Mouse (Mus musculus): ENCODE measurements at regions not wholly inside any gene's neighbourhood (a gene's known extent, or its start where the extent isn't known, plus 50 kb on each side); places are given as distances from the start of the nearest gene placed in this dataset.

- Histone ChIP-seq H3K4me1 (replicated peaks; ENCODE audit: low read depth, low read length) (peaks cover 11% of the 10 kb centered on the region), H3K27me3 (ENCODE audit: insufficient read depth, low read length) (no peaks in the 10 kb centered on the region), H3K36me3 (ENCODE audit: insufficient read depth, low read length) (no peaks in the 10 kb centered on the region), H3K4me3 (replicated peaks; ENCODE audit: low read length) (no peak overlapping the region), H3K9me3 (ENCODE audit: low read length) (no peaks in the 10 kb centered on the region)
- TF ChIP-seq CTCF (conservative IDR thresholded peaks at IDR 0.05; ENCODE audit: low read length) (no peak), POU5F1 (IDR thresholded peaks at IDR 0.05; ENCODE audit: borderline replicate concordance, low read length) (no peak), NANOG (IDR thresholded peaks at IDR 0.05; ENCODE audit: borderline replicate concordance, low read length) (no peak)
Measured at GRCm38 (mm10) chr3:149385336-149385735, 395.0 kb upstream of the Adgrl2 start.

DNA sequence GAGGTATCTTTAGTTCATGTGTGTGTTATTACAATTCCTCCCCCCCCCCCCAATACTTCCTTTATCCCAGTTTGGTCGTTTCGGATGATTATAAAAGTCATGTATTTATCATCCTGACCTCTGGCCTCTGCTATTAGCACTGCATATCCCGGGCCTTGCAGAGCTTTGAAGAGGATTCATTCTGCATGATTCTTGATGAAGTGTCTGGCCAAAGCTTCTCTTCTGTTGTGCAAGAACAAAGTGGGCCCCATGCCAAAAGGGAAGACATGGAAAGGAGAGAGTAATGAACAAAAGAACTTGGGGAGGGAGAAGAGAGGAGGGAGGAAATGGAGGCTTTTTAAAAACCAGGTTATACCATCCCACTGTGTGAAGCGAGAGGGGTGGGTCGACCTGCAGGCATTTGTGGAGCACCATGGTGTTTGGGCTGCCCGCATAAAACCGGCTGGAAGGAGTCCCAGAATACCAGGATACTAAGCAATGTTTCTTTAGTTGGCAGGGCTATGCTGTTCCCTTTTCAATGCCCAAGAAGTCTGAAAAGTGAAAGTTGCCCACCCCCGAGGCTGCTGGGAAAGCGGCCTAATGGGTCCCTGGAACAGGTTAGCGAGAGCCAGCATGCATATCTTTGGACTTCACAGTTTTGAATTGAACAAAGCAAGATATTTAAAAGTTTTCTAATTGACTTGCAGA is 391.3 kb upstream of the Adgrl2 start:
- Histone ChIP-seq H3K36me3 (ENCODE audit: insufficient read depth, low read length) (no peaks in the 10 kb centered on the region), H3K4me3 (replicated peaks; ENCODE audit: low read length) (no peak overlapping the region), H3K27me3 (ENCODE audit: insufficient read depth, low read length) (no peaks in the 10 kb centered on the region), H3K9me3 (ENCODE audit: low read length) (no peaks in the 10 kb centered on the region), H3K4me1 (replicated peaks; ENCODE audit: low read depth, low read length) (peaks cover 9% of the 10 kb centered on the region)
- no peak for TF ChIP-seq POU5F1 (IDR thresholded peaks at IDR 0.05; ENCODE audit: borderline replicate concordance, low read length)
- TF ChIP-seq CTCF (conservative IDR thresholded peaks at IDR 0.05; ENCODE audit: low read length): no peak
- TF ChIP-seq NANOG (IDR thresholded peaks at IDR 0.05; ENCODE audit: borderline replicate concordance, low read length): no peak

- TF ChIP-seq CTCF (conservative IDR thresholded peaks at IDR 0.05; ENCODE audit: low read length): no peak
- no peak for TF ChIP-seq POU5F1 (IDR thresholded peaks at IDR 0.05; ENCODE audit: borderline replicate concordance, low read length)
- no peak for TF ChIP-seq NANOG (IDR thresholded peaks at IDR 0.05; ENCODE audit: borderline replicate concordance, low read length)
- no peaks in the 10 kb centered on the region for H3K36me3 ChIP-seq (ENCODE audit: insufficient read depth, low read length)
- no peaks in the 10 kb centered on the region for H3K9me3 ChIP-seq (ENCODE audit: low read length)
- no peak overlapping the region for H3K4me3 ChIP-seq (replicated peaks; ENCODE audit: low read length)
- H3K4me1 ChIP-seq (replicated peaks; ENCODE audit: low read depth, low read length): peaks cover 9% of the 10 kb centered on the region
- H3K27me3 ChIP-seq (ENCODE audit: insufficient read depth, low read length): no peaks in the 10 kb centered on the region
Measured at GRCm38 (mm10) chr3:149381051-149381450, 390.7 kb upstream of the Adgrl2 start.

DNA sequence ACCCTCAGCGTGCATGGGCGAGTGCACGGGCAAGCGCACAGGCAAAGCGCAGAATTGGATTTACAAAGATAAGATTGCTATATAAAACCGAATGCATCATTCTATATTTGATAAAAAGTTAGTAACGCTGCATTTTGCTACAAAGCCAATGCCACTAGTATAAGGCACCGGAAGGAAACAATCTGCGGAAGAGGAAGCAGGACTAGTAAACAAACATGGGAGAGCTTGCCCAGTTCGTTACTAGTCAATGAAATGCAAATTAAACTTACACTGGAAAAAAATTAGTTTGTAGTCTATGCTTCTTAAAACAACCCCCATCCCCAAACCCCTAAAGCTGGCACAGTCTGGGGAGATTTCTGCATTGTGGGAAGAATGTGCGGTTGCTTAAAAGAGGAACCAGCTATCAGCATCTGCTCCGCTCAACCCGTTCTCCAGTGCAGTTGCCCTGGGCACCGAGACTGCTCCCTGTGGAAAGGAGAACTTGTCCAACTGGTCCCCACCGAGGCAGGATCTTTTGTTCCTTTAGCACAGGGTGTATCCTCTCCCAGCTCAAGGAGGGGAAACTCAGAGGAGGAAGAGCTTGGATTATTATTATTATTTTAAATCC is 389.6 kb upstream of the Adgrl2 start:
- Histone ChIP-seq H3K9me3 (ENCODE audit: low read length) (no peaks in the 10 kb centered on the region), H3K4me1 (replicated peaks; ENCODE audit: low read depth, low read length) (peaks cover 3% of the 10 kb centered on the region; the same call in 1 of the 2 replicates), H3K4me3 (replicated peaks; ENCODE audit: low read length) (no peak overlapping the region), H3K27me3 (ENCODE audit: insufficient read depth, low read length) (no peaks in the 10 kb centered on the region), H3K36me3 (ENCODE audit: insufficient read depth, low read length) (no peaks in the 10 kb centered on the region)
- no peak for TF ChIP-seq POU5F1 (IDR thresholded peaks at IDR 0.05; ENCODE audit: borderline replicate concordance, low read length)
- TF ChIP-seq CTCF (conservative IDR thresholded peaks at IDR 0.05; ENCODE audit: low read length): no peak
- TF ChIP-seq NANOG (IDR thresholded peaks at IDR 0.05; ENCODE audit: borderline replicate concordance, low read length): no peak

- peaks cover 3% of the 10 kb centered on the region; the same call in 1 of the 2 replicates for H3K4me1 ChIP-seq (replicated peaks; ENCODE audit: low read depth, low read length)
- no peak for TF ChIP-seq NANOG (IDR thresholded peaks at IDR 0.05; ENCODE audit: borderline replicate concordance, low read length)
- TF ChIP-seq POU5F1 (IDR thresholded peaks at IDR 0.05; ENCODE audit: borderline replicate concordance, low read length): no peak
- no peak for TF ChIP-seq CTCF (conservative IDR thresholded peaks at IDR 0.05; ENCODE audit: low read length)
- H3K4me3 ChIP-seq (replicated peaks; ENCODE audit: low read length): no peak overlapping the region
- no peaks in the 10 kb centered on the region for H3K36me3 ChIP-seq (ENCODE audit: insufficient read depth, low read length)
- no peaks in the 10 kb centered on the region for H3K9me3 ChIP-seq (ENCODE audit: low read length)
- no peaks in the 10 kb centered on the region for H3K27me3 ChIP-seq (ENCODE audit: insufficient read depth, low read length)
Measured at GRCm38 (mm10) chr3:149379249-149379865, 389.0 kb upstream of the Adgrl2 start.

DNA sequence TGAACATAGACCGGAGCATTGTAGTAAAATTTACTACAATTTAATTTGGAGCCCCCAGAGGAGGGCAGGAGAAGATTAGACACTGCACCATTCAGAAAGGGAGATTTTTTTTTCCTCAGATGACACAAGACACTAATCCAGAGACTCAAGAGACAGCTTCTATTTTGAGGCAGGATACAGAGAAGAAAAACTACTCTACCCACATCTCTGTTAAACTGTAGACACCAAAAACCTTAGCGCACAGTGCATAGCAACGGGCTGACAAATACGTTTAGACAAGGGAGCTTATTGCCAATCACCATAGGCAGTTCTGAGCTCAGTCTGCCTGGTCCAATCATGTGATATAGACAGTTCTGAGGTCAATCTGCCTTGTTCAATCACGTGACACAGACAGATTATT is 381.1 kb upstream of the Adgrl2 start:
- Histone ChIP-seq H3K4me3 (replicated peaks; ENCODE audit: low read length) (no peak overlapping the region), H3K36me3 (ENCODE audit: insufficient read depth, low read length) (no peaks in the 10 kb centered on the region), H3K27me3 (ENCODE audit: insufficient read depth, low read length) (peaks cover 11% of the 10 kb centered on the region; the same call in 1 of the 2 replicates), H3K9me3 (ENCODE audit: low read length) (no peaks in the 10 kb centered on the region), H3K4me1 (replicated peaks; ENCODE audit: low read depth, low read length) (no peaks in the 10 kb centered on the region)
- TF ChIP-seq NANOG (IDR thresholded peaks at IDR 0.05; ENCODE audit: borderline replicate concordance, low read length): no peak
- no peak for TF ChIP-seq CTCF (conservative IDR thresholded peaks at IDR 0.05; ENCODE audit: low read length)

DNA sequence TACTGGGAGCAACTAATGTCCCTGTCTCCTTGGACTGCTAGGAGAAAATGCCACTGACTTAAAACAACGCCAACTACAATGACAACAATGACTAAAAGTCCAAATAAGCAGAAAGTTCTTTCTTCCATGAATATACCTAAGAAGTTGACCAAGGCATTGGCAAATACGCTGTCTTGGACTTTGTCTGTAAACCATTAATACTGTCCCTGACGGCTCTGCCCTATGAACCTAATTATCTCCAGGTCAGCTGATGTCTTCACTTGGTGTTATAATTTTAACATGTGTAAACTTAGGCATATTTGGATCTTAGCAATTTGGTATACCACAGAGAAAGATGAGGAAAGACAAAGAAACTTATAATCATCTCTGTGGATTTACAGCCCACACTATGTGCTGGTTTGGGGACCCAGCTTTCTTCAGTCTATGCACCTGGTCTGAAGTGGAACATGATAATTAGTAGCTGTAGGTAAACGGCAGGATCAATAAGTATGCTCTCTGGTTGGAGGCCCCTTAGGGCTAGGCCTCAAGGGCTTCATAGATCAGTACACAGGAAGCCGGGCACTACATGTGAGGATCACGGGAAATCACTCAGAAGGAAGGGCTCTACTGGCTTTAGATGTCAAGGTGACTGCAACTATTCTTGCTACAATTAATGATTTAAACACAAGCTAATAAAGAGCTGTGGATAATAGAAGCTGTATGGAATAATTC is 380.3 kb upstream of the Adgrl2 start:
- no peak for TF ChIP-seq NANOG (IDR thresholded peaks at IDR 0.05; ENCODE audit: borderline replicate concordance, low read length)
- TF ChIP-seq CTCF (conservative IDR thresholded peaks at IDR 0.05; ENCODE audit: low read length): no peak
- no peak for TF ChIP-seq POU5F1 (IDR thresholded peaks at IDR 0.05; ENCODE audit: borderline replicate concordance, low read length)
- no peaks in the 10 kb centered on the region for H3K4me1 ChIP-seq (replicated peaks; ENCODE audit: low read depth, low read length)
- H3K4me3 ChIP-seq (replicated peaks; ENCODE audit: low read length): no peak overlapping the region
- H3K27me3 ChIP-seq (ENCODE audit: insufficient read depth, low read length): peaks cover 11% of the 10 kb centered on the region; the same call in 1 of the 2 replicates
- no peaks in the 10 kb centered on the region for H3K9me3 ChIP-seq (ENCODE audit: low read length)
- no peaks in the 10 kb centered on the region for H3K36me3 ChIP-seq (ENCODE audit: insufficient read depth, low read length)

DNA sequence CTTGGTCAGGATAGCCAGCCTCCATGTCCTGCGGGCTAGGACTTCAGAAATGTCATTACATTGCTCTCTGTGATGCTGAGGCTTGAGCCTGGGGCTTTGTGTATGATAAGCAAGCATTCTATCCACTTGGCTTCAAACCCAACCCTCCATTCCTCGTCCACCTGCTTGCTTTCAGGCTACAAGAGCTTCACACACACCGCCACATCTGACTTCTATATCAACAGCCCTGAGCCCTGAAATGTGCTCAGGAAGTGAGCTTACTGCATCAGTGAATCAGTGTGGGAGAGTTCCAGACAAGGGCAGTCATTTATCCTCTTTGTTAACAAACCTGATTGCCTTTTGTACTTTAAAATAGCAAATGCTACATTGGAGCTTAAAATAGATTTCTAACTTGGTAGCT is 377.5 kb upstream of the Adgrl2 start:
- TF ChIP-seq CTCF (conservative IDR thresholded peaks at IDR 0.05; ENCODE audit: low read length) (no peak), NANOG (IDR thresholded peaks at IDR 0.05; ENCODE audit: borderline replicate concordance, low read length) (no peak), POU5F1 (IDR thresholded peaks at IDR 0.05; ENCODE audit: borderline replicate concordance, low read length) (no peak)
- Histone ChIP-seq H3K9me3 (ENCODE audit: low read length) (no peaks in the 10 kb centered on the region), H3K36me3 (ENCODE audit: insufficient read depth, low read length) (no peaks in the 10 kb centered on the region), H3K27me3 (ENCODE audit: insufficient read depth, low read length) (peaks cover 11% of the 10 kb centered on the region; the same call in 1 of the 2 replicates), H3K4me3 (replicated peaks; ENCODE audit: low read length) (no peak overlapping the region), H3K4me1 (replicated peaks; ENCODE audit: low read depth, low read length) (no peaks in the 10 kb centered on the region)
